Mouse (Mus musculus) 416B (cell line): Measurements from ENCODE around the gene Trim8.
A peak's percentile ranks its signal among the peaks of the same experiment; 100 is the strongest.

ENCODE experiments used
- DNase-seq: peaks from one replicate; pipeline ENCODE4 v3.0.0; 2011; ENCODE audit warnings: low read depth

Trim8 gene

GRCm38 (mm10) chr19:46479306-46480075 is 22.0 kb upstream of the Trim8 start:
- no peak for DNase-seq

- DNase-seq, result no peak
Observed at GRCm38 (mm10) chr19:46480624-46481345, 20.7 kb upstream of the Trim8 start.

GRCm38 (mm10) chr19:46481352-46481751 is 20.1 kb upstream of the Trim8 start:
- no peak for DNase-seq

GRCm38 (mm10) chr19:46481756-46482155 is 19.7 kb upstream of the Trim8 start:
- DNase-seq, result no peak

- DNase-seq, result no peak
Observed at GRCm38 (mm10) chr19:46482896-46483516, 18.5 kb upstream of the Trim8 start.

- DNase-seq, result no peak
Observed at GRCm38 (mm10) chr19:46483701-46484328, 17.7 kb upstream of the Trim8 start.

- DNase-seq, result no peak
Observed at GRCm38 (mm10) chr19:46484518-46484917, 17.0 kb upstream of the Trim8 start.

- no peak for DNase-seq
Observed at GRCm38 (mm10) chr19:46485847-46486246, 15.7 kb upstream of the Trim8 start.

GRCm38 (mm10) chr19:46486709-46487108 is 14.8 kb upstream of the Trim8 start:
- no peak for DNase-seq

- no peak for DNase-seq
Observed at GRCm38 (mm10) chr19:46489448-46489847, 12.1 kb upstream of the Trim8 start.

GRCm38 (mm10) chr19:46490634-46491033 is 10.9 kb upstream of the Trim8 start:
- DNase-seq, result peak; percentile 87

- peak; percentile 80 for DNase-seq
Observed at GRCm38 (mm10) chr19:46495136-46495535, 6.4 kb upstream of the Trim8 start.

- DNase-seq, result no peak
Observed at GRCm38 (mm10) chr19:46497230-46497629, 4.3 kb upstream of the Trim8 start.

- no peak for DNase-seq
Observed at GRCm38 (mm10) chr19:46499539-46499835, 2.0 kb upstream of the Trim8 start.

GRCm38 (mm10) chr19:46499836-46500580 is 1.5 kb upstream of the Trim8 start:
- peak; percentile 100 for DNase-seq

- no peak for DNase-seq
Observed at GRCm38 (mm10) chr19:46500581-46501341, 741 bp upstream of the Trim8 start.

- DNase-seq, result peak; percentile 52
Observed at GRCm38 (mm10) chr19:46502069-46502455, 560 bp downstream of the Trim8 start.

- DNase-seq, result peak; percentile 80
Observed at GRCm38 (mm10) chr19:46502471-46503166, 1.1 kb downstream of the Trim8 start.

GRCm38 (mm10) chr19:46503351-46504084 is 2.0 kb downstream of the Trim8 start:
- peak; percentile 93 for DNase-seq

- DNase-seq, result peak; percentile 92
Observed at GRCm38 (mm10) chr19:46504085-46504552, 2.6 kb downstream of the Trim8 start.
